Mouse (Mus musculus): ENCODE results near the gene Odaph. TPM values are rescaled to one million over a fixed set of nuclear protein-coding genes. Genes with fewer than 3 reads are reported as not detected.

Odaph gene
- polyA plus RNA-seq, 1 experiment from 2014 or later, result not detected

- H3K27me3 ChIP-seq (ENCODE audit: control insufficient read depth, insufficient read depth, low read length), result no peaks in the 10 kb centered on the region
- H3K9ac ChIP-seq (replicated peaks; ENCODE audit: low read length), result no peak overlapping the region
- DNase-seq (ENCODE audit: low spot score) (no peak), ATAC-seq (replicated peaks; ENCODE audit: insufficient number of reproducible peaks, low FRiP score, low TSS enrichment, low read depth) (no peak)
- H3K4me3 ChIP-seq (ENCODE audit: low read depth, low read length), result no peak overlapping the region
- no peak overlapping the region for H3K4me2 ChIP-seq (ENCODE audit: low read depth, low read length)
- no peaks in the 10 kb centered on the region for H3K4me1 ChIP-seq (ENCODE audit: control insufficient read depth, insufficient read depth, low read length)
- H3K9me3 ChIP-seq (replicated peaks; ENCODE audit: control insufficient read depth, low read length), result no peaks in the 10 kb centered on the region
- 0 out of 2 replicates have a peak, but pooled peaks cover 3% of the 10 kb centered on the region for H3K36me3 ChIP-seq (replicated peaks; ENCODE audit: control insufficient read depth, insufficient read depth, low read depth, low read length)
- H3K27ac ChIP-seq (replicated peaks; ENCODE audit: low read depth, low read length), result no peak overlapping the region
- 75% methylated on average over 3 of the region's 3 CpGs for WGBS
These were observed 26.5 kb upstream of the Odaph start for GRCm38 (mm10) chr5:91960606-91961254.

GRCm38 (mm10) chr5:91961370-91961769 is 25.9 kb upstream of the Odaph start:
- ATAC-seq (replicated peaks; ENCODE audit: insufficient number of reproducible peaks, low FRiP score, low TSS enrichment, low read depth) (no peak), DNase-seq (ENCODE audit: low spot score) (no peak)
- H3K9me3 ChIP-seq (replicated peaks; ENCODE audit: control insufficient read depth, low read length), result no peaks in the 10 kb centered on the region
- H3K4me3 ChIP-seq (ENCODE audit: low read depth, low read length), result peak overlapping the region; percentile 16; the same call in 1 of the 2 replicates
- 0 out of 2 replicates have a peak, but pooled peaks cover 3% of the 10 kb centered on the region for H3K36me3 ChIP-seq (replicated peaks; ENCODE audit: control insufficient read depth, insufficient read depth, low read depth, low read length)
- no peak overlapping the region for H3K9ac ChIP-seq (replicated peaks; ENCODE audit: low read length)
- peak overlapping the region; percentile 56 for H3K4me2 ChIP-seq (ENCODE audit: low read depth, low read length)
- WGBS, result 84% methylated on average over 1 of the region's 1 CpGs
- H3K27me3 ChIP-seq (ENCODE audit: control insufficient read depth, insufficient read depth, low read length), result no peaks in the 10 kb centered on the region
- H3K27ac ChIP-seq (replicated peaks; ENCODE audit: low read depth, low read length), result no peak overlapping the region
- H3K4me1 ChIP-seq (ENCODE audit: control insufficient read depth, insufficient read depth, low read length), result no peaks in the 10 kb centered on the region

GRCm38 (mm10) chr5:91962259-91962638 is 25.0 kb upstream of the Odaph start:
- Histone ChIP-seq H3K9ac (replicated peaks; ENCODE audit: low read length) (peak overlapping the region; percentile 79), H3K27me3 (ENCODE audit: control insufficient read depth, insufficient read depth, low read length) (no peaks in the 10 kb centered on the region), H3K4me2 (ENCODE audit: low read depth, low read length) (peak overlapping the region; percentile 56), H3K4me3 (ENCODE audit: low read depth, low read length) (peak overlapping the region; percentile 73), H3K36me3 (replicated peaks; ENCODE audit: control insufficient read depth, insufficient read depth, low read depth, low read length) (no peaks in the 10 kb centered on the region), H3K27ac (replicated peaks; ENCODE audit: low read depth, low read length) (peak overlapping the region; percentile 91), H3K9me3 (replicated peaks; ENCODE audit: control insufficient read depth, low read length) (no peaks in the 10 kb centered on the region), H3K4me1 (ENCODE audit: control insufficient read depth, insufficient read depth, low read length) (no peaks in the 10 kb centered on the region)
- WGBS, result under 1% methylated on average over 14 of the region's 14 CpGs
- DNase-seq (ENCODE audit: low spot score) (no peak), ATAC-seq (replicated peaks; ENCODE audit: insufficient number of reproducible peaks, low FRiP score, low TSS enrichment, low read depth) (no peak)

- Histone ChIP-seq H3K27ac (replicated peaks; ENCODE audit: low read depth, low read length) (peak within 1 kb of the TSS; percentile 91), H3K36me3 (replicated peaks; ENCODE audit: control insufficient read depth, insufficient read depth, low read depth, low read length) (no peaks in the 10 kb centered on the region), H3K4me1 (ENCODE audit: control insufficient read depth, insufficient read depth, low read length) (no peaks in the 10 kb centered on the region), H3K4me3 (ENCODE audit: low read depth, low read length) (peak within 1 kb of the TSS; percentile 73), H3K9me3 (replicated peaks; ENCODE audit: control insufficient read depth, low read length) (no peaks in the 10 kb centered on the region), H3K9ac (replicated peaks; ENCODE audit: low read length) (peak within 1 kb of the TSS; percentile 79), H3K4me2 (ENCODE audit: low read depth, low read length) (peak within 1 kb of the TSS; percentile 56), H3K27me3 (ENCODE audit: control insufficient read depth, insufficient read depth, low read length) (no peaks in the 10 kb centered on the region)
- ATAC-seq (replicated peaks; ENCODE audit: insufficient number of reproducible peaks, low FRiP score, low TSS enrichment, low read depth) (peak; percentile 97), DNase-seq (ENCODE audit: low spot score) (peak; percentile 96)
- under 1% methylated on average over 65 of the region's 65 CpGs for WGBS
These were observed 24.4 kb upstream of the Odaph start, which contains the start of gene Rchy1 for GRCm38 (mm10) chr5:91962639-91963440. Rchy1 (minus strand) TSS chr5:91963068.

GRCm38 (mm10) chr5:91972046-91972445 is 15.2 kb upstream of the Odaph start:
- H3K4me3 ChIP-seq (ENCODE audit: low read depth, low read length), result no peak overlapping the region
- no peaks in the 10 kb centered on the region for H3K4me1 ChIP-seq (ENCODE audit: control insufficient read depth, insufficient read depth, low read length)
- H3K36me3 ChIP-seq (replicated peaks; ENCODE audit: control insufficient read depth, insufficient read depth, low read depth, low read length), result no peaks in the 10 kb centered on the region
- H3K9me3 ChIP-seq (replicated peaks; ENCODE audit: control insufficient read depth, low read length), result no peaks in the 10 kb centered on the region
- WGBS, result 94% methylated on average over 3 of the region's 3 CpGs
- ATAC-seq (replicated peaks; ENCODE audit: insufficient number of reproducible peaks, low FRiP score, low TSS enrichment, low read depth) (no peak), DNase-seq (ENCODE audit: low spot score) (no peak)
- H3K4me2 ChIP-seq (ENCODE audit: low read depth, low read length), result no peak overlapping the region
- no peak overlapping the region for H3K27ac ChIP-seq (replicated peaks; ENCODE audit: low read depth, low read length)
- H3K27me3 ChIP-seq (ENCODE audit: control insufficient read depth, insufficient read depth, low read length), result no peaks in the 10 kb centered on the region
- H3K9ac ChIP-seq (replicated peaks; ENCODE audit: low read length), result no peak overlapping the region

GRCm38 (mm10) chr5:91974002-91974401 is 13.3 kb upstream of the Odaph start:
- H3K9ac ChIP-seq (replicated peaks; ENCODE audit: low read length), result no peak overlapping the region
- H3K36me3 ChIP-seq (replicated peaks; ENCODE audit: control insufficient read depth, insufficient read depth, low read depth, low read length), result no peaks in the 10 kb centered on the region
- no peak overlapping the region for H3K27ac ChIP-seq (replicated peaks; ENCODE audit: low read depth, low read length)
- H3K27me3 ChIP-seq (ENCODE audit: control insufficient read depth, insufficient read depth, low read length), result no peaks in the 10 kb centered on the region
- no peak overlapping the region for H3K4me3 ChIP-seq (ENCODE audit: low read depth, low read length)
- H3K4me2 ChIP-seq (ENCODE audit: low read depth, low read length), result no peak overlapping the region
- H3K4me1 ChIP-seq (ENCODE audit: control insufficient read depth, insufficient read depth, low read length), result no peaks in the 10 kb centered on the region
- H3K9me3 ChIP-seq (replicated peaks; ENCODE audit: control insufficient read depth, low read length), result no peaks in the 10 kb centered on the region
- no peak for DNase-seq (ENCODE audit: low spot score)
- WGBS, result 90% methylated on average over 7 of the region's 7 CpGs
- no peak for ATAC-seq (replicated peaks; ENCODE audit: insufficient number of reproducible peaks, low FRiP score, low TSS enrichment, low read depth)

- ATAC-seq (replicated peaks; ENCODE audit: insufficient number of reproducible peaks, low FRiP score, low TSS enrichment, low read depth), result no peak
- no peak for DNase-seq (ENCODE audit: low spot score)
- Histone ChIP-seq H3K27ac (replicated peaks; ENCODE audit: low read depth, low read length) (no peak overlapping the region), H3K4me2 (ENCODE audit: low read depth, low read length) (no peak overlapping the region), H3K9me3 (replicated peaks; ENCODE audit: control insufficient read depth, low read length) (no peaks in the 10 kb centered on the region), H3K36me3 (replicated peaks; ENCODE audit: control insufficient read depth, insufficient read depth, low read depth, low read length) (no peaks in the 10 kb centered on the region), H3K4me1 (ENCODE audit: control insufficient read depth, insufficient read depth, low read length) (no peaks in the 10 kb centered on the region), H3K9ac (replicated peaks; ENCODE audit: low read length) (no peak overlapping the region), H3K27me3 (ENCODE audit: control insufficient read depth, insufficient read depth, low read length) (no peaks in the 10 kb centered on the region), H3K4me3 (ENCODE audit: low read depth, low read length) (no peak overlapping the region)
- WGBS, result 93% methylated on average over 9 of the region's 9 CpGs
These were observed 11.5 kb upstream of the Odaph start for GRCm38 (mm10) chr5:91975758-91976157.

All from embryonic facial prominence, embryonic 11.5 days (tissue).